Mouse (Mus musculus) cerebellum, postnatal 25 days (tissue): ENCODE data around the gene Pigz.
A peak's percentile ranks its signal among the peaks of the same experiment; 100 is the strongest.
"Not testable (repeated sequence)": the region's sequence is repeated elsewhere in the genome, so short reads cannot be mapped to it uniquely, and the experiment has no call there.

Experiments used
- DNase-seq, 2 experiments: peaks; one replicate each; pipeline ENCODE4 v3.0.0; 2021; ENCODE audit warnings: mixed read lengths in 2 of 2

Gene Pigz

DNA sequence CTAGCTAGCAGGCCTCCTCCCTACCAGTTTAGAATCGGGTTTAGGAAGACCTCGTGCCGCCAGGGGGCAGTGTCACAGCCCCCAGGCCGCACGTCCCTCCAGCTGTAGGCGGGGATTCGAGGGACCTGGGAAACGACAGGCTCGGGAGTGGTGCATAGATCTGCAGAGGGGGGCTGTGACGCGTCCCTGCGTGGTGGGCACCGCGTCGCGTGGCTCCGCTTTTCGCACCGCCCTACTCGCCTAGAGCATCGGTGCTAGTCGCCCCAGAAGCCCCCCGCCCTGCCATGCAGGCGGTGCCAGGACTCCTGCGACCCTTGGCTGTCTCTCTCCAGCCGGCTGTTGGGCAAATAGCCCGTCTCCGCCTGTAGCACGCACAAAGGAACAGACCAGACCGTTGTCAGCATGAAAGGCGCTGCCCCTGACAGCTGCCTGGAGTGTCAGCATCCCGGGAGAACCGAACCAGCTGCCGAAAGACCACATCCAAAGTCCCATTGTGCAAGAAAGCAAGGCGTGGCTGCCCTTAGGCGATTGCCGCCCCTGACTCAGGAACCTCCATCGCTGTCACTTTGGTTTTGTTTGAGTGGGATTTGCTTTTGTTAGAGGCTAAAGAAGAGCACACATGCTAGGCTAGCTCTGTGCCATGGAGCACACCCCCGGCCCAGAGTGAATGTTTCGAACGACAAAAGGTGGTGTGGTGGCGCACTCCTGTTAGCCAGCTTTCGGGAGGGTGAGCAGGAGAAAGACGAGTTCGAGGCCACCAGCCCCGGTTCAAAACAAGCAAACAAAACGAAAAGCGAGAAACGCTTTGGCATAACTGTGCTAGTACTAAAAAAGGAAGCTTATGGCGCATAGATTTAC lies 582 bp upstream of the Pigz start:
- DNase-seq: peak; percentile 93 to 94

DNA sequence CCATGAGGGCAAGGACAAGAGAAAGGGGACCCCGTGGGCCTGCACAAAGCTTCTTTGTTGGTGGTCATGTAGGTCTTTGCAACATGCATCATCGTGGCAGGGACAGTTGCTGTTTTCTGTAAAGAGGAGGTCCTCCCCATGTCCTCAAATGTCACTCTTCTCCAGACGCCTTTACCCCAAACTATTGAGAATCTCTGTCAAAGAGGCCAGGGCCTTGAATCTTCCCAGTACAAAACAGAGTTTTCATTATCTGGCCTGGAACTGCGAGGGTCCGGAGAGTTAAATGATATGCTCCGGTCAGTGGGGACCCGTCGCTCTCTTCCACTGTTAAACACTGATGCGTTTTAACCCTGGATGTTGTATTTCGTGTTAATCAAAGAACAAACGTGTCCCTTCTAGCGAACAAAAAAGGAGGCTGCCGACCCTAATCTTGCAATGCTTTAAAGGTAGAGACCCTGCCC lies 929 bp downstream of the Pigz start:
- DNase-seq: peak in 1 of 2 experiments; percentile 41

DNA sequence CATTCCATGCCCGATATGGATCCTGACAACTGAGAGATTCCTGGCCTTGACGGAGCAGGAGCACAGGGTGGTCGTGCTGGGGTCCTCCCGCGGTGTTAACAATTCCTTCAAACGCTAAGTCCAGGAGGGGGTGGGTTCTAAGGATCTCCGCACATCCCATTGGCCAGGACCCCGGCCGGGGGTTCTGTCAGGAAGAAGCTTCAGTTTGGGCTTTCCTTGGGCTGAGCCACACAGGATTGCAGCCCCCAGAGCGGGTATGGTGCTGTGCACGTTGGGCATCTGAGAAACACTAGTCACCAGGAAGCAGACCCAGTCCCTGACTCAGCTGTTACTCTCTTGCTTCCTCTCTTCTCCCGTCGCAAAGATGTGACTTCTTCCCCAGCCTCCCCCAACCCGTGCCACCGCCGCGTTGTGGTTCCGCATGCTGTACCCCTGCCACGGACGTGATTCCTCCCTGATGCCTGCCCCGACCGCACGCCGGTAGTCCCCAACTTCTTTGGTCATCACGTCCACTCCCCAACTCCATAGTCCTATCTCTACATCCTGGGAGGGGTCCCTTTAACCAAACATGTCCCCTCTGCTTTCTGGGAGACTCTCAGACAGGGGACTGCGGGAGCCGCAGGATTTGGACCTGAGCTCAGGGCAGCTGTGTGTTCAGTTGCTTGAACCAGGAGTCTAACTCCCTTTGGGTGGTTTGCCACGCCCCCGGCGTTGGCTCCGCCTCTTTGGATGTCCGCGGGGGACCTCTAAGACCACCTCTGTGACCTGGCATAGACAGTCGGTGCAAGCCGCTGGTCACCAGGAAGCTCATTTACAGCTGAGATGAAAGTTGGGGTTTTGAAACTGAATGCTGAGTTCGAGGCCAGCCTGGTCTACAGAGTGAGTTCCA lies 1.7 kb downstream of the Pigz start:
- DNase-seq: peak; percentile 33 to 51

DNA sequence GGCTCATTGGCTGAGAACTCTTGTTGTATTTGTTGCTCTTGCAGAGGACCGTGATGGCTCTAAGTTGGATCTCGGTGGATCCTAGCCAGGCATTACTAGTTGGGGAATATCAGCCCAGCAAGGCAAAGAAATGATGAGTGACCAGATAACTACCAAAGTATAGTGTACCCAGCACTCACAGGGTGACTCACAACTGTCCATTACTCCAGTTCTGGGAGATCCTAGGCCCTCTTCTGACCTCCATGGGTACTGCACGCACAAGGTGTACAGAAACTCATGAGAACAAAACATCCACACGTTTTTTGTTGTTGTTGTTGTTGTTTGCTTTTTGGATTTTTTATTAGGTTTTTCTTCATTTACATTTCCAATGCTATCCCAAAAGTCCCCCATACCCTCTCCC lies 2.9 kb downstream of the Pigz start:
- no peak for DNase-seq

DNA sequence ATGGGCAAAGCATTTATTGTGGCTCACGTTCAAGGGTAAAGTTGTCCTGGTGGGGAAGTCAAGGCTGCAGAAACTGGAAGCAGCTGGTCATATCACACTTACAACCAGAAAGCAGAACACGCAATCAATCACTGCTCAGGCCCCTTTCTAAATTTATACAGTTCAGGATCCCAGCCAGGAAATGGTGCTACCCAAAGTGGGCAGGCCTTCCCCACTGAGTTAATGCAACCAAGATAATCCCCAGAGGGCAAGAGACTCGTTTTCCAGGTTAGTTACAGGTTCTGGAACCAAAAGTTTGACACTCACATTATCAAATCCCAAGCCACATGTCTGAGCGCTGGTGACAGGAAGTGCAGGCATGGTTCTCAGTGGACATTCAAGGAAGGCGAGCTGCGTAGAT lies 5.2 kb downstream of the Pigz start:
- DNase-seq: no peak

DNA sequence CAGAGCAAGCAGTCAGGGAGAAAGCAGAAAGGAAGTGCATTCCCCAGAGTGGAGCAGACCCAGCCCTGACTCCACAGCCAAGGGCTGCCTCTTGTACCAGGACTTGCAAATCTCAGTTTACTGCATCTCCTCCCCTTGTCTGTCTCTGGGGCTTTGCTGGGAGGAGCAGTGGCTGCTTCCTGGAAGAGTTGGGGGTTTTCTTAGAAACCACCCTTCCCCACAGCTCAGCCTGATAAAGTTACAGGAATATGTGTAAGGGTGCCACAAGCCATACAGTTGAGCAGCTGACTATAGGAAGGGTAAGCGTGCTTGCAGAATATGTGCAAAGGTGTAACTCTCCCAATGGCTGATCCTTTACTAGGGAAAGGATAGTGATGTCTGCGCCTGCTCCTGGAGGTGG lies 6.9 kb downstream of the Pigz start:
- no peak for DNase-seq

DNA sequence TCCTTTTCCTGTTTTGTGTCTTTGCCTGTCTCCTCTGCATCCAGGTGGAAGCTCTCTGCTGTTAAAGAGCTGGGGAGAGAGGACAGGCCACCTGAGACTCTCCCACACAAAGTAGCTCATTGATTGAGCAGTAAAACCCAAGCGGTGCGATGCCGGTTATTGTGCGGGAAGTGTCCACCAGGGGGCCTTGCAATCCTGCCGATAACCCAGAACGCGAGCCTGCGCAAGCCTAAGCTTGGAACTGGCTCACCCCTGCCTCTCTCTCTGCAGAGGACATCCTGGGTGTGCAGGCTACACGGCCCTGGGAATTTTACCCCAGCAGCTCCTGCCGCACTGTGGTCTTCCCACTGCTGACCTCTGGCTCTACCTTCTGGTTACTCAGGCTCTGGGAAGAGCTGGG lies 10.3 kb downstream of the Pigz start:
- peak; percentile 81 to 88 for DNase-seq

DNA sequence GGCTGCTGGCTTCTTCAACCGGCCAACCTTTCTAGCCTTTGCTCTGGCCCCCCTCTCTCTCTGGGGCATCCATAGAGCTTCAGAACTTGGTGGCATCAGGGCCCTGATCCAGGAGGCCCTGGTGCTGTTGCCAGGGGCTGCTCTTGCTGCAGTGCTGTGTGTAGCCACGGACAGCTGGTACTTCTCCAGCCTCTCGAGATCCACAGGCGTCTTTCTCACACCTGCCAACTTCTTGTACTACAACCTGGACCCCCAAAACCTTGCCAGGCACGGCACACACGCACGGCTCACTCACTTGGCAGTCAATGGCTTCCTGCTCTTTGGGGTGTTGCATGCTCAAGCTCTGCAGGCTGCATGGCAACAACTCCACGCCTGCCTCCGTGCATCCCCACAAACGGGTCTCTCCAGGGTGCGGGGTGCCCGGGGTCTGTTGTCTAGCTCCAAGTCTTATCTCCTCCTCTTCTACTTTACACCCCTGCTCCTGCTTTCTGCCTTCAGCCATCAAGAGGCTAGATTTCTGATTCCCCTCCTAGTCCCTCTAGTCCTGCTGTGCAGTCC lies 11.1 kb downstream of the Pigz start:
- peak; percentile 25 to 34 for DNase-seq

DNA sequence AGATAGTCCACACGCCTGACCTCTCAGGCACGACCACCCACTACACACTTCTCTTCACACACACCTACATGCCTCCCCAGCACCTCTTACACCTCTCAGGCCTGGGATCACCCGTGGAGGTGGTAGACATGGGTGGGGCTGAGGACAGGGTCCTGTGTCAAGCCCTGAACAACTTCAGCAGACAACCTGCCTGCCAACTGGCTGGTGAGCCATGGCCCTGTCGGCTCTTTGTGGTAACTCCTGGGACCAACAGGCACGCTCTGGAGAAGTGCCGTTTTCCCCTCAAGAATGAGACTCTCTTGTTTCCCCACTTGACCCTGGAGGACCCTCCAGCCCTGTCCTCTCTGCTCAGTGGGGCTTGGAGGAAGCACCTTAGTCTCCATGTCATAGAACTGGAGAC lies 11.7 kb downstream of the Pigz start:
- no peak for DNase-seq

DNA sequence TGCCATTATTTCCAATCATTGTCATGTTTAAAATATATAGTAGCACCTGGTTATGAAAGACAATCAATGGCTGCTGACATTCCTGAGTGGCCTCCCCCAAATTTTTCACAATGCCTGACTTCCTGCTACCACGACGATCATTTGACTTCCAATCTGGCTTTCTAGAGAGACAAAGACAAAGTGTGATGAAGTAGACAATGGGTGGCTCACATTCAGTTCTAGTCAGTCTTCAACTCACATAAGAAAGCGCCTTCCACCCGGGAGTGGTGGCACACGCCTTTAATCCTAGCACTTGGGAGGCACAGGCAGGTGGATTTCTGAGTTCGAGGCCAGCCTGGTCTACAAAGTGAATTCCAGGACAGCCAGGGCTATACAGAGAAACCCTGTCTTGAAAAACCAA lies 12.3 kb downstream of the Pigz start:
- DNase-seq: not testable (repeated sequence)

DNA sequence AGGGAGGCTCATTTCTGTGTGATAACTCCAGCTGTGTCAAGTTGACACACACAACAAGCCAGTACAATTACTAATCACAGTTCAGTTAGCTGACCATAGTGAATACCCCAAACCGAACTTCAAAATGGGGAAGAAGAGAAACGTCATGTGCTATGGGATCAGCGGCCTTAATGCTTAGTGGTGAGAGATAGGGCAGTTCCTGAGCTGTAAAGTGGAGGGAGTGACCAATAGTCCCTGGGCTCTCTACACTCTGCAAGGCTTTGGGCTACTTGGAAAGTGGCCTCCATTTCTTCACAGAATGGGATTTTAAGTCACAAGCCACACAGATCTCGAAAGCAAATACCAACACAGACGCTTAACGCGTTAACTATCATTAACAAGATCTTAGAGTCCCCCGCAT lies 13.7 kb downstream of the Pigz start:
- no peak for DNase-seq

DNA sequence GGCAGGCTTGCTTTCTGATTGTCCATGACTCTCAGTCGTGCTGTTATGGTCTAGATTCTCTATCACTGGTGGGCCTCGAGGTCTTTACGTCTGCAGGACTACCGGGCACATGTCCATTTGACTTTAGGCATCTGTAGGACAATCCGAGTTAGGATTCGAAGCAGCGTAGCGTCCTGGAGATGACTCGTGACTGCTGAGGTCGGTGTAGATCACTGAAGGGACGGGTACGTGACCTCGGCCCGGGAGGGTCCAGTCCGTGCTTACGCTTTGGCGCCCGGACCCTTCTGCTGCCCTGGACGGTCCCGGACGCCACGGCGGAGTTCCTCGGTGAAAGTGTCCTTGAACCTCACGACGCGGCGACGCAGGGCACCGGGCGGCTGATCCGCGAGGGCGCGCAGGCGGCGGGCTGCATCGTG lies 14.3 kb downstream of the Pigz start:
- DNase-seq: no peak

DNA sequence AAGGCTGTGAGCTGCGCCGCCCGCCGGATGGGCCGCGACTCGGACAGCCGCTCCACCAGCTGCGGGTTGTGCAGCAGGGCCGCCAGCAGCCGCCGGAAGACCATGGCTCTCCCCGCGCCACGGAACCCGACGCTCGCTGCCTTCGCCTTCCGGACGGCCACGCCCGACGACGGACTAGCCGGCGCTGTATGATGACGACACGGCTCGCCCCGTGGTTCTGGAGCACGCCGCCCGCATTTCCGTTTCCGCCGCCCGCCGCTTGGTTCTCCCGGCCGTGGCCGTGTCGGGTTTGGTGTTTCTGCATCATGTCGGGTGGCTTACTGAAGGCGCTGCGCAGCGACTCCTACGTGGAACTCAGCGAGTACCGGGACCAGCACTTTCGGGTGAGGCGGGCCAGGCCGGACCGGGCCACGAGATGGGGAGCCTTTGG lies 14.7 kb downstream of the Pigz start, which contains the start of the genes 0610012G03Rik and Ncbp2:
Gene 0610012G03Rik (minus strand): TSS at position 150 of the 430 bp plus-strand sequence.
Gene Ncbp2 (plus strand): TSS at position 169 of the 430 bp plus-strand sequence.
- peak; percentile 98 for DNase-seq

DNA sequence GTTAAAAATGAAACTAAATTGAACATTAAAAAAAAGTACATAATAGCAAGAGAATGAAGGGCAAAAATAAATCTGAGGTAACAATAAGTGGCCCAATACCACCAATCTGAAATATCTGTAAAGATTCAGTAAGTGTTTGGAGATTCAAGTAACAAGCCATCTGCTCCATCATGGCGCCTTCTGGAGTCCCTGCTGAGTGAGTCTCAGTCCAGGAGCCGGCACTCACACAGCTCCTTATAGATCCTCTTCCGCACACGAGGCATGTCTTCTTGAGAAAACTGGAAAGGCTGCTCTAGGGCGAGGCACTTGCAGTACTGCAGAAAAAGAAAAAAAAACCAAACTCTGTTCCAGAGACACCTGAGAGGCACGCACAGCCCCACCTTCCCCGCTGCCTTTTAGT lies 29.6 kb downstream of the Pigz start:
- DNase-seq: no peak

DNA sequence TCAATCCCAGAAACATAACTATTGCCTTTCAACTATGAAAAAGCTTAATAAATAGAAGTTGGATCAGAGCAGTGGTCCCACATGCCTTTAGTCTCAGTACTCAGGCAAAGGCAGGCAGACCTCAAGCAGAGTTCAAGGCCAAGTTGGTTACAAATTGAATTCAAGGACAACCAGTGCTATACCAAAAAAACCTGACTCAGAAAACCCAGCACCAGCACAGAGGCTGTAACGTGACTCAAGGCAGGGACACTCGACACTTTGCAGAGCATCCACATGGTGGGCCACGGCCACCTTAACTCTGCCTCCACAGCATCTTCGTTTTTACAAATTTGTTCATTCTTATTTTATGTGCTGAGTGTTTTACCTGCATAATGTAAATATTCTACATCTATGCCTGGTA lies 41.6 kb downstream of the Pigz start:
- no peak for DNase-seq

DNA sequence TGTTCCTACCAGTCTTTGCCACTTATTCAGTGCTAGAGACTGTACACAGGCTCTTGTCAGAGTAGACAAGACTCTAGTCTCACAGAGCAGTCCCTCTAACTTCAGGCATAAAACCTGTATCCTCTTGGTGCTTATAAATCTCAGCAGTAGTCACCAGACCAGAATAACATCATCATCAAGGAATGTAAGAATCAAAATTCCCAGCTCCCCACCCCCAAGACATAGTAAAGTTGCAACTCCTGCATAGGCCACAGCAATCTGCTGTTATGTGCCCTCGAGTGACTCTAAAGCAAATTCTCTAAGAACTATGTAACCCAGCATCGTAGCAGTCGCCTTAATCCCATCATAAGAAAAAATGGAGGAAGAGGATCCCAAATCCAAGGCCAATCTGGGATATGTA lies 45.9 kb downstream of the Pigz start:
- DNase-seq: no peak

DNA sequence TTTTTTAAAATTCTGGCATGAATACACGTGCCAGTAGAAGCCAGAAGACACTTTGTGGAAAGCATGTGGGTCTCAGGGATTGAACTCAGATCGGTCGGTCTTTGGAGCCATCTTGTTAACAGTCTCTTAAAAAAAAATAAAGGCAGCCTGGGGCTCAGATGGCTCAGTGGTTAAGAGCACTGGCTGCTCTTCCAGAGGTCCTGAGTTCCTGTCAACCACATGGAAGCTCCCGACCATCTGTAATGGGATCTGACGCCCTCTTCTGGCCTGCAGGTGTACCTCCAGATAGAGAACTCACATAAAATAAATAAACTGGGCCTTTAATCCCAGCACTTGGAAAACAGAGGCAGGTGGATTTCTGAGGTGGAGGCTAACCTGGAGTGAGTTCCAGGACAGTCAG lies 47.3 kb downstream of the Pigz start:
- DNase-seq: no peak

DNA sequence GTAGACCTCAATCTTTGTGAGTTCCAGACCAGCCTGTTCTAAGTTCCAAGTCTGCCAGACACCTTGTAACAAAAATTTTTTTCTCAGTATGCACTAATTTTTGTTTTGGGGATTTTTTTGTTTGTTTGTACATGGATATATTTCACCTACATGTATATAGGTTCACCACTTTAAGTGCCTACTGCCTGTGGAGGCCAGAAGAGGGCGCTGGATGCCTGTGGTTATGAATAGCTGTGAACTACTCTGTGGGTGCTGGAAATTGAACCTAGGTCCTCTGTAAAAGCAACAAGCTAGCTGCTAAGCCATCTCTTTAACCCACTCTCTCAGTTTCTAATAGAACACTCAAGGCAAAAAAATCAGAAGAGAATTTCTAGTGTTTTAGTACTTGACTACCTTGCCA lies 58.4 kb downstream of the Pigz start:
- no peak for DNase-seq

DNA sequence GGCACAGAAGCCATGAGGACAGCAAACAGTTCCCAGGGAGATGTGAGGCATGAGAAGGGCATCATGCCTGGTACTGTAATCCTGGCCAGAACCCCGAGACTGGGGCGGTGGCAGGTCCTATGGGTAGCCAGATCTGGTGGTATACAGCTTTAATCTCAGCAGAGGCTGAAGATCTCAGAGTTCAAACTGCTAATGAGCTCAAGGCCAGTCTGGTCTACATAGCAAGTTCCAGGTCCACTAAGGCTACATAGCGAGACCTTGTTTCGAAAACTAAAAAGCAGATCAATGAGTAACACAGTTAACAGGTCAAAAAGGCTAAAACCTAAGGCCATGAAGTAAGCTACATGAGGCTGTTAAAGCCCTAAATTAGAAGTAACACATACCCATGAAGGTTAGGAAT lies 59.5 kb downstream of the Pigz start:
- no peak for DNase-seq

DNA sequence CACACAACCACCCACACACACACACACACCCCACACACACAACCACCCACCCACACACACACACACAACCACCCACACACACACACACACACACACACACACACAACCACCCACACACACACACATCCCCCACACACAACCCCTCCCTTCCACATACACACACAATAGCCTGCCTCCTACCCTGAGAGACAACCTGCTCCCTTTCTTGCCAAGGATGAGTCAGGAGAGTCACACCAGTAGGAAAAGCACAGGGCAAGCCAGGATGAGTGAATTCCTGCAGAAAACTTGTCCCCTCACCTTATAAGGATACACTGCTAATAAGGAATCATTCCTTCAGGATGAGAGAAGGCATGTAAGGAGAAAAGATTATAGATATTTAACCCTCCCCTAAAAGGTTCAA lies 60.3 kb downstream of the Pigz start:
- no peak for DNase-seq
